Mouse (Mus musculus): ENCODE data around the gene Itga2.

GRCm38 (mm10) chr13:114878667-114879066, 53.2 kb downstream of the Itga2 start:
- TF ChIP-seq CTCF (IDR thresholded peaks at IDR 0.05; ENCODE audit: extremely low read depth, insufficient read depth, low read length) (no peak), POLR2A (IDR thresholded peaks at IDR 0.05; ENCODE audit: extremely low read depth, insufficient read depth, low read length) (no peak)

All from cortical plate, adult 2 months (tissue).